Mouse (Mus musculus): Measurements from ENCODE around the gene Cep162. TPM values are rescaled to one million over a fixed set of nuclear protein-coding genes. Genes with fewer than 3 reads are reported as not detected.

Gene Cep162
- total and polyA plus RNA-seq, 2 experiments from 2014 or later = 4.0 to 6.5 TPM

- Histone ChIP-seq H3K9ac (replicated peaks; ENCODE audit: low read length, poor library complexity, severe bottlenecking) (no peak overlapping the region), H3K4me2 (ENCODE audit: low read depth, low read length, poor library complexity, severe bottlenecking) (no peak overlapping the region), H3K4me1 (ENCODE audit: insufficient read depth, low read length) (no peaks in the 10 kb centered on the region), H3K27ac (ENCODE audit: low read depth, low read length) (no peak overlapping the region), H3K4me3 (ENCODE audit: low read depth, low read length) (no peak overlapping the region), H3K27me3 (ENCODE audit: insufficient read depth, low read length) (no peaks in the 10 kb centered on the region), H3K36me3 (ENCODE audit: insufficient read depth, low read length) (peaks cover 18% of the 10 kb centered on the region; the same call in 1 of the 2 replicates), H3K9me3 (ENCODE audit: low read length) (no peaks in the 10 kb centered on the region)
- ATAC-seq (ENCODE audit: low FRiP score) = 0 out of 2 replicates have a peak, but pooled peaks have one; percentile 23
- no peak for DNase-seq (ENCODE audit: low spot score)
- WGBS = 87% methylated on average over 6 of the region's 6 CpGs
- TF ChIP-seq CTCF (IDR thresholded peaks at IDR 0.05) = no peak
Measured at GRCm38 (mm10) chr9:87198036-87198435, 57.3 kb downstream of the Cep162 start.

- no peak for ATAC-seq (ENCODE audit: low FRiP score)
- H3K4me3 ChIP-seq (ENCODE audit: low read depth, low read length) = no peak overlapping the region
- no peaks in the 10 kb centered on the region for H3K27me3 ChIP-seq (ENCODE audit: insufficient read depth, low read length)
- no peak overlapping the region for H3K4me2 ChIP-seq (ENCODE audit: low read depth, low read length, poor library complexity, severe bottlenecking)
- TF ChIP-seq CTCF (IDR thresholded peaks at IDR 0.05) = no peak
- peaks cover 25% of the 10 kb centered on the region for H3K36me3 ChIP-seq (ENCODE audit: insufficient read depth, low read length)
- H3K4me1 ChIP-seq (ENCODE audit: insufficient read depth, low read length) = no peaks in the 10 kb centered on the region
- no peak overlapping the region for H3K27ac ChIP-seq (ENCODE audit: low read depth, low read length)
- DNase-seq (ENCODE audit: low spot score) = peak; percentile 9
- 75% methylated on average over 3 of the region's 3 CpGs for WGBS
- H3K9ac ChIP-seq (replicated peaks; ENCODE audit: low read length, poor library complexity, severe bottlenecking) = no peak overlapping the region
- H3K9me3 ChIP-seq (ENCODE audit: low read length) = no peaks in the 10 kb centered on the region
Measured at GRCm38 (mm10) chr9:87197277-87197676, 58.1 kb downstream of the Cep162 start.

DNA sequence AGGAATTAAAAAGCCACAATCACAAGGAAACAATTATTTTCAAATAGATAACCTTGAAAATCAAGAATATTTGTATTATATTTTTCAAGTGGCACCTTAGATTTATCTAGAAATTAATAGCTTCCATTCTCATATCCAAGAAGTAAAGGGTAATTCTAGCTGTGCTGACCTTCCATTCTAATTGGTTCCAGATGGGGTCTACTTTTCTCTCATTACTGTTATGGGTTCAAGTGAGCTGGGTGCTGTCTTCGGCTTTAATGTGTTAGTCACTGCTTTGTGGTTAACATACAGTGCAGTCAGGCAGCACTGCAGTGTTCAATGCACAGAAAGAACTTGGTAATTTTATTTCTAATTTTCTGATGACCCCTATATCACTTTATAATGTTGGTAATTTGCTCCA is 61.6 kb downstream of the Cep162 start:
- Histone ChIP-seq H3K27me3 (ENCODE audit: insufficient read depth, low read length) (no peaks in the 10 kb centered on the region), H3K27ac (ENCODE audit: low read depth, low read length) (no peak overlapping the region), H3K4me2 (ENCODE audit: low read depth, low read length, poor library complexity, severe bottlenecking) (no peak overlapping the region), H3K4me3 (ENCODE audit: low read depth, low read length) (no peak overlapping the region), H3K4me1 (ENCODE audit: insufficient read depth, low read length) (no peaks in the 10 kb centered on the region), H3K9me3 (ENCODE audit: low read length) (0 out of 2 replicates have a peak, but pooled peaks cover 3% of the 10 kb centered on the region), H3K36me3 (ENCODE audit: insufficient read depth, low read length) (peaks cover 26% of the 10 kb centered on the region), H3K9ac (replicated peaks; ENCODE audit: low read length, poor library complexity, severe bottlenecking) (no peak overlapping the region)
- ATAC-seq (ENCODE audit: low FRiP score) (no peak), DNase-seq (ENCODE audit: low spot score) (no peak)
- no peak for TF ChIP-seq CTCF (IDR thresholded peaks at IDR 0.05)
- WGBS = 85% methylated on average over 1 of the region's 1 CpGs

GRCm38 (mm10) chr9:87187336-87187735 is 68.0 kb downstream of the Cep162 start:
- ATAC-seq (ENCODE audit: low FRiP score) (no peak), DNase-seq (ENCODE audit: low spot score) (no peak)
- Histone ChIP-seq H3K9ac (replicated peaks; ENCODE audit: low read length, poor library complexity, severe bottlenecking) (no peak overlapping the region), H3K9me3 (ENCODE audit: low read length) (0 out of 2 replicates have a peak, but pooled peaks cover 3% of the 10 kb centered on the region), H3K4me2 (ENCODE audit: low read depth, low read length, poor library complexity, severe bottlenecking) (no peak overlapping the region), H3K4me3 (ENCODE audit: low read depth, low read length) (no peak overlapping the region), H3K27me3 (ENCODE audit: insufficient read depth, low read length) (no peaks in the 10 kb centered on the region), H3K36me3 (ENCODE audit: insufficient read depth, low read length) (peaks cover 11% of the 10 kb centered on the region), H3K4me1 (ENCODE audit: insufficient read depth, low read length) (no peaks in the 10 kb centered on the region), H3K27ac (ENCODE audit: low read depth, low read length) (no peak overlapping the region)
- TF ChIP-seq CTCF (IDR thresholded peaks at IDR 0.05) = no peak
- 92% methylated on average over 4 of the region's 4 CpGs for WGBS

DNA sequence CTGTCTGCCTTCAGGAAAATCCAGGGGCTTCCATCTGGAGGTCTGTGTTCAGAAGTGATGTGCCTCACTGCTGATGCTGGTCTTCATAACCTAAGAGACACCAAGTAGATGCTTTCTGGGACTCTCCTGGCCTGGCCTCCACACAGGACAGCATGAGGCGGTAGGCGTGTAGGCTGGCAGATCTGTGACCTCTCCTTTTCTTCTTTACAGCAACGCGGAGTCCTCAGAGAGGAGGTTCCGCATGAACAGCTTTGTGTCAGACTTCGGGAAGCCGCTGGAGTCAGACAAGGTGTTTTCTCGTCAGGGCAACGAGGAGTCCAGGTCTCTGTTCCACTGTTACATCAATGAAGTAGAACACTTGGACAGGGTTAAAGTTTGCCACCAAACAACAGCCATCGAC is 73.1 kb downstream of the Cep162 start:
- no peak for DNase-seq (ENCODE audit: low spot score)
- H3K27me3 ChIP-seq (ENCODE audit: insufficient read depth, low read length) = no peaks in the 10 kb centered on the region
- TF ChIP-seq CTCF (IDR thresholded peaks at IDR 0.05) = no peak
- no peak overlapping the region for H3K4me2 ChIP-seq (ENCODE audit: low read depth, low read length, poor library complexity, severe bottlenecking)
- no peak overlapping the region for H3K9ac ChIP-seq (replicated peaks; ENCODE audit: low read length, poor library complexity, severe bottlenecking)
- 77% methylated on average over 10 of the region's 10 CpGs for WGBS
- no peak overlapping the region for H3K27ac ChIP-seq (ENCODE audit: low read depth, low read length)
- no peaks in the 10 kb centered on the region for H3K9me3 ChIP-seq (ENCODE audit: low read length)
- ATAC-seq (ENCODE audit: low FRiP score) = no peak
- H3K36me3 ChIP-seq (ENCODE audit: insufficient read depth, low read length) = no peaks in the 10 kb centered on the region
- no peaks in the 10 kb centered on the region for H3K4me1 ChIP-seq (ENCODE audit: insufficient read depth, low read length)
- no peak overlapping the region for H3K4me3 ChIP-seq (ENCODE audit: low read depth, low read length)

DNA sequence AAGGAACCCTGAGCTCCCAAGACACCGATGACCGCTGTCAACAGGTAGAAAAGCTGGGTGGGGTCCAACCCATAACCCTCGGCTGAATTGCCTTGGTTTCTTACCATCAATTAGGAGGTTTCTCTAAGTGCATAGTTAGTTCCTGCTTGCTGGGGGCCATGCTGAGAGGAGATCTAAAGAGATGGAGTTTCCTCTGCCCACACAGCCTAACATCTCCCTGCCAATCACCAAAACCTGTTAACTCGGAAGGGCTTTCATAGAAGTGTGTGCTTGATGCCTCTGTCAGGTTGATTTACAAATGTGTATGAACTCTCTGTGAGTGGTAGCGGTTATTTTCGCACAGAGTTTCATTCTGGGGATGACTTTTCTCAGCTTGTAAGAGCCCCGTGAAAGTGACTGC is 76.8 kb downstream of the Cep162 start:
- no peak overlapping the region for H3K9ac ChIP-seq (replicated peaks; ENCODE audit: low read length, poor library complexity, severe bottlenecking)
- DNase-seq (ENCODE audit: low spot score) = no peak
- no peaks in the 10 kb centered on the region for H3K9me3 ChIP-seq (ENCODE audit: low read length)
- H3K4me3 ChIP-seq (ENCODE audit: low read depth, low read length) = no peak overlapping the region
- ATAC-seq (ENCODE audit: low FRiP score) = 0 out of 2 replicates have a peak, but pooled peaks have one; percentile 14
- H3K27me3 ChIP-seq (ENCODE audit: insufficient read depth, low read length) = no peaks in the 10 kb centered on the region
- no peaks in the 10 kb centered on the region for H3K36me3 ChIP-seq (ENCODE audit: insufficient read depth, low read length)
- H3K4me2 ChIP-seq (ENCODE audit: low read depth, low read length, poor library complexity, severe bottlenecking) = no peak overlapping the region
- no peak for TF ChIP-seq CTCF (IDR thresholded peaks at IDR 0.05)
- 60% methylated on average over 7 of the region's 7 CpGs for WGBS
- H3K4me1 ChIP-seq (ENCODE audit: insufficient read depth, low read length) = no peaks in the 10 kb centered on the region
- no peak overlapping the region for H3K27ac ChIP-seq (ENCODE audit: low read depth, low read length)
